Mouse (Mus musculus): ENCODE data around the gene Gspt1. TPM values are rescaled to one million over a fixed set of nuclear protein-coding genes. Genes with fewer than 3 reads are reported as not detected.

Gspt1 gene
- total and polyA plus RNA-seq, 3 experiments = 84.4 to 547 (median 376) TPM

DNA sequence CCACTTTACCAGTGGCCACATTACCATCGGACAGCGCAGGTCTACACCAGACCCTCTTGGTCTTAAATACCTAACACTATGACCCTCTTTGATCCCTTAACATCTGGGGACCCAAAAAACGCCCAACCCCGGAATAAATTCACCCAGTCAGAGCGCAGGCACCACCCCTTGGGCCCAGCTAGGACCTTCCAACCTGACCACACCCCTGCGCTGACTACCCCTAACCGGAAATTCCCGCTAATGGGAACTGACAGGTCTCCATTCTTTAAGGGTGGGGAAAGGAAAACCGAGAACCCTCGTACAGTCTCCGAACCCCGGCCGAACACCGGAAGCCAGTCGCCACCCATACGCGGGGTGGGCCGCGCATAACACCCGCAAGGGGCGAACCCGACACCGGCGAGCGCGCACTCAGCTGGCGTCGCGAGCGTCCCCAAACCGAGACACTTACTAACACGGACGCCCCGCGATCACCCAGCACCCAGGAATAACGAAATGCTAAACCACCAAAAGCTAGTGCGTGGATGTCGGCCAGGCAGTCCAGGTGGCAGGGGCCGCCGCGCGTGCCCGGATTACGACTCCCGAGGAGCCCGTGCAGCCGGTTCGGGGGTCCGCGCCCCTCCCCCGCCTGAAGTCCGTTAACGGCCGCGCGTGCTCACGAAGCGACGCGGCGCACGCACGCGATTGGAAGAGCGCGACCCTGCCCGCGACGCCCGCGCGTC lies 78.5 kb downstream of the Gspt1 start:
- H3K9ac ChIP-seq (ENCODE audit: control insufficient read depth, low read depth, low read length, poor library complexity, severe bottlenecking) = peak overlapping the region; percentile 82
- peaks cover 0 to 3% of the 10 kb centered on the region in 2 experiments; a peak in 1 of 4 replicates for H3K4me1 ChIP-seq (ENCODE audit: control insufficient read depth in 1 of 2, insufficient read depth in 2 of 2, low read length in 2 of 2)
- H3K9me3 ChIP-seq (replicated peaks; ENCODE audit: insufficient read depth, low read length) = no peaks in the 10 kb centered on the region
- peak overlapping the region; percentile 55 to 62 for H3K4me3 ChIP-seq (ENCODE audit: control insufficient read depth in 1 of 2, insufficient read depth in 1 of 2, low read depth in 2 of 2, low read length in 2 of 2)
- H3K79me2 ChIP-seq (ENCODE audit: control insufficient read depth, insufficient read depth, low read length, poor library complexity) = peaks cover 50% of the 10 kb centered on the region
- TF ChIP-seq MEF2A (IDR thresholded peaks at IDR 0.05; ENCODE audit: extremely low read depth, insufficient replicate concordance, low read depth, low read length, poor library complexity, severe bottlenecking) (no peak), UBTF (IDR thresholded peaks at IDR 0.05; ENCODE audit: borderline replicate concordance, insufficient read depth, low read depth, low read length) (no peak), MYB (IDR thresholded peaks at IDR 0.05; ENCODE audit: low read depth, low read length) (peak; percentile 98), ETS1 (IDR thresholded peaks at IDR 0.05; ENCODE audit: low read depth, low read length) (peak; percentile 52; the same call in 1 of the 2 replicates), NRF1 (IDR thresholded peaks at IDR 0.05; ENCODE audit: insufficient read depth, low read depth, low read length, poor library complexity, severe bottlenecking) (peak; percentile 59), TCF12 (IDR thresholded peaks at IDR 0.05; ENCODE audit: low read depth, low read length) (0 out of 2 replicates have a peak, but pooled peaks have one; percentile 5), TBP (IDR thresholded peaks at IDR 0.05; ENCODE audit: low read depth, low read length) (peak; percentile 57), GABPA (IDR thresholded peaks at IDR 0.05; ENCODE audit: low read depth, low read length) (no peak), EP300 (IDR thresholded peaks at IDR 0.05; ENCODE audit: low read depth in 1 of 2, low read length in 2 of 2) (peak in 1 of 2 experiments; percentile 1; a peak in 1 of 4 replicates), ZMIZ1 (IDR thresholded peaks at IDR 0.05; ENCODE audit: low read depth, low read length) (peak; percentile 40; the same call in 1 of the 2 replicates), ELF1 (IDR thresholded peaks at IDR 0.05; ENCODE audit: low read depth, low read length) (peak; percentile 64), SIN3A (IDR thresholded peaks at IDR 0.05; ENCODE audit: low read length) (peak; percentile 85)
- H3K27ac ChIP-seq (ENCODE audit: control insufficient read depth, low read depth, low read length) = peak overlapping the region; percentile 77
- H3K27me3 ChIP-seq (ENCODE audit: control insufficient read depth in 1 of 2, insufficient read depth in 2 of 2, low read length in 2 of 2) = no peaks in the 10 kb centered on the region
- DNase-seq (ENCODE audit: low read depth, low spot score) = peak; percentile 87
- peaks cover 3 to 4% of the 10 kb centered on the region in 2 experiments; a peak in 3 of 4 replicates for H3K36me3 ChIP-seq (ENCODE audit: control insufficient read depth in 1 of 2, insufficient read depth in 2 of 2, low read length in 2 of 2)

- Histone ChIP-seq H3K9ac (ENCODE audit: control insufficient read depth, low read depth, low read length, poor library complexity, severe bottlenecking) (peak overlapping the region; percentile 82), H3K27ac (ENCODE audit: control insufficient read depth, low read depth, low read length) (peak overlapping the region; percentile 77), H3K4me1 (ENCODE audit: control insufficient read depth in 1 of 2, insufficient read depth in 2 of 2, low read length in 2 of 2) (peaks cover 0 to 3% of the 10 kb centered on the region in 2 experiments; a peak in 1 of 4 replicates), H3K4me3 (ENCODE audit: control insufficient read depth in 1 of 2, insufficient read depth in 1 of 2, low read depth in 2 of 2, low read length in 2 of 2) (peak overlapping the region; percentile 55 to 62), H3K9me3 (replicated peaks; ENCODE audit: insufficient read depth, low read length) (no peaks in the 10 kb centered on the region), H3K27me3 (ENCODE audit: control insufficient read depth in 1 of 2, insufficient read depth in 2 of 2, low read length in 2 of 2) (no peaks in the 10 kb centered on the region), H3K36me3 (ENCODE audit: control insufficient read depth in 1 of 2, insufficient read depth in 2 of 2, low read length in 2 of 2) (peaks cover 3 to 4% of the 10 kb centered on the region in 2 experiments; a peak in 3 of 4 replicates), H3K79me2 (ENCODE audit: control insufficient read depth, insufficient read depth, low read length, poor library complexity) (peaks cover 56% of the 10 kb centered on the region)
- DNase-seq (ENCODE audit: low read depth, low spot score) = no peak
- TF ChIP-seq GABPA (IDR thresholded peaks at IDR 0.05; ENCODE audit: low read depth, low read length) = no peak
- no peak for TF ChIP-seq KAT2A (conservative IDR thresholded peaks at IDR 0.05; ENCODE audit: low read depth, low read length)
- no peak for TF ChIP-seq NRF1 (IDR thresholded peaks at IDR 0.05; ENCODE audit: insufficient read depth, low read depth, low read length, poor library complexity, severe bottlenecking)
- no peak for TF ChIP-seq MYB (IDR thresholded peaks at IDR 0.05; ENCODE audit: low read depth, low read length)
- TF ChIP-seq UBTF (IDR thresholded peaks at IDR 0.05; ENCODE audit: borderline replicate concordance, insufficient read depth, low read depth, low read length) = no peak
- no peak for TF ChIP-seq RCOR1 (IDR thresholded peaks at IDR 0.05; ENCODE audit: low read depth, low read length)
Observed at GRCm38 (mm10) chr16:11175100-11175488, 79.0 kb downstream of the Gspt1 start.

Data from MEL (cell line).